Mouse (Mus musculus) limb, embryonic 15.5 days (tissue): ENCODE data around the gene Naglu. TPM values are rescaled to one million over a fixed set of nuclear protein-coding genes. Genes with fewer than 3 reads are reported as not detected.
A peak's percentile ranks its signal among the peaks of the same experiment; 100 is the strongest.

ENCODE experiments used
- ATAC-seq: fragments of 200-750 bp; cut with Nextera tagmentation; 2 replicates; pipeline ENCODE4 v1.8.0; 2017; ENCODE audit warnings: low read depth, moderate TSS enrichment; ENCODE audit not compliant: insufficient number of reproducible peaks, low FRiP score, low TSS enrichment
- H3K27ac ChIP-seq: fragments of 300-500 bp; sonication (generic); 2 replicates; pipeline ENCODE4 v1.5.1; 2015; ENCODE audit warnings: moderate library complexity, mild to moderate bottlenecking, inconsistent platforms
- H3K27me3 ChIP-seq: fragments of 300-500 bp; sonication (generic); 2 replicates; pipeline ENCODE4 v1.6.1; 2015; ENCODE audit warnings: inconsistent platforms
- H3K36me3 ChIP-seq: fragments of 300-500 bp; sonication (generic); 2 replicates; pipeline ENCODE4 v1.6.1; 2015; ENCODE audit warnings: inconsistent platforms
- H3K4me1 ChIP-seq: fragments of 300-500 bp; sonication (generic); 2 replicates; pipeline ENCODE4 v1.6.1; 2015; ENCODE audit warnings: inconsistent platforms
- H3K4me2 ChIP-seq: fragments of 300-500 bp; sonication (generic); 2 replicates; pipeline ENCODE4 v1.6.1; 2015; ENCODE audit warnings: mild to moderate bottlenecking, inconsistent platforms
- H3K4me3 ChIP-seq: fragments of 300-500 bp; sonication (generic); 2 replicates; pipeline ENCODE4 v1.5.1; 2015; ENCODE audit warnings: mild to moderate bottlenecking, inconsistent platforms
- H3K9ac ChIP-seq: fragments of 300-500 bp; sonication (generic); 2 replicates; pipeline ENCODE4 v1.6.1; 2015; ENCODE audit warnings: inconsistent platforms
- H3K9me3 ChIP-seq: fragments of 300-500 bp; sonication (generic); 2 replicates; pipeline ENCODE4 v1.6.1; 2016; ENCODE audit warnings: inconsistent platforms
- WGBS: fragments of 180-500 bp; shearing (Covaris S2); methylation state at CpG from one replicate; pipeline ENCODE4 v1.1.7; 2015; 5-methylcytosine and 5-hydroxymethylcytosine counted together
- polyA plus RNA-seq: library from polyadenylated mRNA; unstranded; fragments of >200 nt; fragmentation: Nextera tagmentation; extraction: Ambion mirVana; gene quantifications from 2 replicates; pipeline ENCODE4 v1.2.1, GENCODE M21; 2015

Gene Naglu
- polyA plus RNA-seq, 1 experiment from 2014 or later = 12.7 TPM

GRCm38 (mm10) chr11:101070987-101071386 lies 1.2 kb downstream of the Naglu start:
- peaks cover 20% of the 10 kb centered on the region for H3K27me3 ChIP-seq
- peak overlapping the region; percentile 98 for H3K4me2 ChIP-seq
- WGBS = 66% methylated on average over 6 of the region's 6 CpGs
- H3K9me3 ChIP-seq = no peaks in the 10 kb centered on the region
- no peak overlapping the region for H3K27ac ChIP-seq
- no peak for ATAC-seq
- peak overlapping the region; percentile 72 for H3K4me3 ChIP-seq
- no peaks in the 10 kb centered on the region for H3K36me3 ChIP-seq
- peaks cover 25% of the 10 kb centered on the region for H3K4me1 ChIP-seq
- no peak overlapping the region for H3K9ac ChIP-seq

- Histone ChIP-seq H3K27ac (no peak overlapping the region), H3K27me3 (peaks cover 29% of the 10 kb centered on the region), H3K4me3 (no peak overlapping the region)
These were observed 2.1 kb downstream of the Naglu start for GRCm38 (mm10) chr11:101071810-101072428.

GRCm38 (mm10) chr11:101078121-101078520 lies 8.3 kb downstream of the Naglu start, which contains the start of gene Hsd17b1:
Gene Hsd17b1 (plus strand): TSS chr11:101078411.
- H3K9me3 ChIP-seq = no peaks in the 10 kb centered on the region
- peaks cover 61% of the 10 kb centered on the region for H3K27me3 ChIP-seq
- H3K27ac ChIP-seq = no peak within 1 kb of the TSS
- WGBS = 61% methylated on average over 9 of the region's 9 CpGs
- no peak within 1 kb of the TSS for H3K9ac ChIP-seq
- no peak within 1 kb of the TSS for H3K4me3 ChIP-seq
- no peak for ATAC-seq
- H3K36me3 ChIP-seq = peaks cover 3% of the 10 kb centered on the region; the same call in 1 of the 2 replicates
- peaks cover 16% of the 10 kb centered on the region for H3K4me1 ChIP-seq
- H3K4me2 ChIP-seq = no peak within 1 kb of the TSS

More at GRCm38 (mm10) chr11:101071810-101072428, 2.1 kb downstream of the Naglu start:
- Histone ChIP-seq H3K4me1 (peaks cover 16% of the 10 kb centered on the region), H3K9me3 (no peaks in the 10 kb centered on the region), H3K36me3 (peaks cover 3% of the 10 kb centered on the region; the same call in 1 of the 2 replicates), H3K9ac (no peak overlapping the region), H3K4me2 (no peak overlapping the region)
- 74% methylated on average over 14 of the region's 14 CpGs for WGBS
- ATAC-seq = no peak

- WGBS = 3% methylated on average over 27 of the region's 27 CpGs
- no peak for ATAC-seq
- Histone ChIP-seq H3K4me3 (peak overlapping the region; percentile 15), H3K27ac (no peak overlapping the region), H3K9ac (no peak overlapping the region), H3K4me2 (peak overlapping the region; percentile 28), H3K4me1 (peaks cover 30% of the 10 kb centered on the region), H3K27me3 (peaks cover 57% of the 10 kb centered on the region), H3K36me3 (peaks cover 5% of the 10 kb centered on the region; the same call in 1 of the 2 replicates), H3K9me3 (no peaks in the 10 kb centered on the region)
These were observed 9.9 kb downstream of the Naglu start for GRCm38 (mm10) chr11:101079746-101080145.

GRCm38 (mm10) chr11:101080421-101080820 lies 10.6 kb downstream of the Naglu start:
- 54% methylated on average over 5 of the region's 5 CpGs for WGBS
- ATAC-seq = no peak
- H3K27me3 ChIP-seq = peaks cover 57% of the 10 kb centered on the region

GRCm38 (mm10) chr11:101081659-101082058 lies 11.8 kb downstream of the Naglu start:
- H3K4me2 ChIP-seq = peak overlapping the region; percentile 94
- no peaks in the 10 kb centered on the region for H3K9me3 ChIP-seq
- 0 out of 2 replicates have a peak overlapping the region, but pooled peaks have one; percentile 31 for H3K9ac ChIP-seq
- peaks cover 42% of the 10 kb centered on the region for H3K4me1 ChIP-seq
- peak overlapping the region; percentile 92 for H3K27ac ChIP-seq
- ATAC-seq = no peak
- peaks cover 13% of the 10 kb centered on the region; the same call in 1 of the 2 replicates for H3K36me3 ChIP-seq
- peaks cover 48% of the 10 kb centered on the region for H3K27me3 ChIP-seq
- H3K4me3 ChIP-seq = peak overlapping the region; percentile 73
- 8% methylated on average over 10 of the region's 10 CpGs for WGBS

More at GRCm38 (mm10) chr11:101080421-101080820, 10.6 kb downstream of the Naglu start:
- H3K9me3 ChIP-seq = no peaks in the 10 kb centered on the region
- no peak overlapping the region for H3K4me2 ChIP-seq
- no peak overlapping the region for H3K27ac ChIP-seq
- peaks cover 30% of the 10 kb centered on the region for H3K4me1 ChIP-seq
- H3K9ac ChIP-seq = no peak overlapping the region
- H3K36me3 ChIP-seq = peaks cover 9% of the 10 kb centered on the region; the same call in 1 of the 2 replicates
- H3K4me3 ChIP-seq = no peak overlapping the region

- peak within 1 kb of the TSS; percentile 73 for H3K4me3 ChIP-seq
- no peaks in the 10 kb centered on the region for H3K9me3 ChIP-seq
- peaks cover 13% of the 10 kb centered on the region; the same call in 1 of the 2 replicates for H3K36me3 ChIP-seq
- H3K9ac ChIP-seq = peak within 1 kb of the TSS; percentile 95
- peak within 1 kb of the TSS; percentile 92 for H3K27ac ChIP-seq
- H3K4me1 ChIP-seq = peaks cover 46% of the 10 kb centered on the region
- under 1% methylated on average over 51 of the region's 51 CpGs for WGBS
- ATAC-seq = peak; percentile 88
- peak within 1 kb of the TSS; percentile 94 for H3K4me2 ChIP-seq
- peaks cover 41% of the 10 kb centered on the region for H3K27me3 ChIP-seq
These were observed 12.6 kb downstream of the Naglu start, which contains the start of gene Coasy for GRCm38 (mm10) chr11:101082208-101083082. Gene Coasy (plus strand): TSS chr11:101082565.

GRCm38 (mm10) chr11:101083083-101083697 lies 13.4 kb downstream of the Naglu start:
- H3K36me3 ChIP-seq = peaks cover 13% of the 10 kb centered on the region; the same call in 1 of the 2 replicates
- H3K9ac ChIP-seq = peak overlapping the region; percentile 95
- H3K27me3 ChIP-seq = peaks cover 33% of the 10 kb centered on the region
- H3K27ac ChIP-seq = peak overlapping the region; percentile 92
- peaks cover 53% of the 10 kb centered on the region for H3K4me1 ChIP-seq
- no peak for ATAC-seq
- WGBS = 27% methylated on average over 19 of the region's 19 CpGs
- no peaks in the 10 kb centered on the region for H3K9me3 ChIP-seq
- H3K4me2 ChIP-seq = peak overlapping the region; percentile 94
- peak overlapping the region; percentile 73 for H3K4me3 ChIP-seq

GRCm38 (mm10) chr11:101084246-101084645 lies 14.4 kb downstream of the Naglu start:
- 0 out of 2 replicates have a peak overlapping the region, but pooled peaks have one; percentile 5 for H3K4me2 ChIP-seq
- no peak for ATAC-seq
- H3K4me1 ChIP-seq = peaks cover 58% of the 10 kb centered on the region
- 0 out of 2 replicates have a peak overlapping the region, but pooled peaks have one; percentile 17 for H3K27ac ChIP-seq
- H3K27me3 ChIP-seq = peaks cover 23% of the 10 kb centered on the region
- 0 out of 2 replicates have a peak overlapping the region, but pooled peaks have one; percentile 18 for H3K9ac ChIP-seq
- peaks cover 19% of the 10 kb centered on the region for H3K36me3 ChIP-seq
- 81% methylated on average over 14 of the region's 14 CpGs for WGBS
- no peak overlapping the region for H3K4me3 ChIP-seq
- H3K9me3 ChIP-seq = no peaks in the 10 kb centered on the region

GRCm38 (mm10) chr11:101084811-101085210 lies 15.0 kb downstream of the Naglu start:
- Histone ChIP-seq H3K36me3 (peaks cover 25% of the 10 kb centered on the region), H3K4me3 (no peak overlapping the region), H3K4me2 (no peak overlapping the region), H3K9ac (no peak overlapping the region), H3K27me3 (peaks cover 17% of the 10 kb centered on the region), H3K9me3 (no peaks in the 10 kb centered on the region), H3K4me1 (peaks cover 52% of the 10 kb centered on the region), H3K27ac (peak overlapping the region; percentile 13; the same call in 1 of the 2 replicates)
- WGBS = 85% methylated on average over 12 of the region's 12 CpGs
- ATAC-seq = no peak

GRCm38 (mm10) chr11:101085617-101086322 lies 16.0 kb downstream of the Naglu start:
- Histone ChIP-seq H3K4me1 (peaks cover 51% of the 10 kb centered on the region), H3K4me3 (no peak overlapping the region), H3K36me3 (peaks cover 35% of the 10 kb centered on the region), H3K9me3 (no peaks in the 10 kb centered on the region), H3K4me2 (no peak overlapping the region), H3K27ac (no peak overlapping the region), H3K9ac (no peak overlapping the region), H3K27me3 (peaks cover 7% of the 10 kb centered on the region)
- WGBS = 91% methylated on average over 18 of the region's 18 CpGs
- no peak for ATAC-seq
